Mouse (Mus musculus) CD8-positive naive resting alpha-beta T cell, adult 2 months (primary cell): ENCODE measurements around the gene Tax1bp3.
A peak's percentile ranks its signal among the peaks of the same experiment; 100 is the strongest.

Experiments used
- DNase-seq, 2 experiments: peaks; one replicate each; pipeline ENCODE4 v3.0.0; 2022; ENCODE audit warnings: low read depth in 2 of 2, low spot score in 2 of 2

Tax1bp3 gene

DNA sequence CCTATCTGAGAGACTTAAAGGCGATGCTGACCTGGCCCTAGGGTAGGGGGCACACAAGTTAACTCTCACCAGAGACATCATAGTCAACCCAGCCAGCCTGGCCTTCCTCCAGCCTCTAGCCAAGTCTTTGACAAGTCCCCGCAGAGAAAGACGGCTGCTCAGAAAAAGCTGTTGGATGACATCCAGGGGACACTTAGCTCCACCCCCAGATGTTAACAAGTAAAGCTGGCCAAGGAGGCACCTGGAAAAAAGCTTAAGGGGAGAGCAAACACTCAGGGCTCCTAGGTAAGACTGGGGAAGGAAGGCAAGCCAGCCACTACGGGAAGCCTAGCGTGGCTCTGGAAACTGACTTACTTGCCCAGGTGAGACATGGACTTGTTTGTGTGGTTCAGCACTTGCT, 4.7 kb upstream of the Tax1bp3 start:
- DNase-seq, result no peak

DNA sequence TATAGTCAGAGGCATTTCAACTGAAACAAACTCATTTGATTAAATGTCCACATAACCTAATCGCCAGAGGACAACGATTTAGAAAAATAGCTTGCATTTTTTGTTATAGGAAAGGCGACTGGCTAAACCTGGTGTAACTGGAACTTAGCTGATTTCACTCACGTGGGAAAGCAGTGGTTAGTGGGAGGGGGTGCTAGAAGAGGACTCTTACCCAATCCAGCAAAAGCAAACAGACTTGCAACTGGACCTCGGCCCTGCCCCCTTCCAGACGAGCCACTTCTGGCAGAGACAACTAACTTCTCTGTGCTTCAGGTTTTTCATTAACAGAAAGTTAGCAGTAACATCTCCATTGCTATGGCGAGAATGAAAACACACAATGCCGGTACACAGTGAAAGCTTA, 1.3 kb upstream of the Tax1bp3 start:
- DNase-seq, result no peak

DNA sequence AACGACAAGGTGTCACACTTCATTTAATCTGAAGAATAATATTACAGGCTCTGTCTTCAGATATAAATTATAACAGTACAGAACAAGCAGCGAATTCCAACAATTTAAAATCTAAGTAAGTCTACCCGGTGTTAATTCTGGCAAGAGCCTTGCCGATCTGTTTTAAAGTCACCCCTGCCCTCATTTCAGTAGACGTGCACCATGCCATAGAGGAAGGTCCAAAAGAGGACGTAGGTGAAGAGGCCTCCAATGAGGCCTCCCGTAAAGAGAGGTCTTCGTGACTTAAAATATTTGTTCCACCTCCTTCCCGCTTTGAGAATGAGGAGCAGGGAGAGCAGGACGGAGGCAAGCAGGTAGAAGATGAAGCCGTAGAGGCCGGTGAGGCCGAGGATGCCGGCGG, 697 bp upstream of the Tax1bp3 start:
- DNase-seq, result no peak

DNA sequence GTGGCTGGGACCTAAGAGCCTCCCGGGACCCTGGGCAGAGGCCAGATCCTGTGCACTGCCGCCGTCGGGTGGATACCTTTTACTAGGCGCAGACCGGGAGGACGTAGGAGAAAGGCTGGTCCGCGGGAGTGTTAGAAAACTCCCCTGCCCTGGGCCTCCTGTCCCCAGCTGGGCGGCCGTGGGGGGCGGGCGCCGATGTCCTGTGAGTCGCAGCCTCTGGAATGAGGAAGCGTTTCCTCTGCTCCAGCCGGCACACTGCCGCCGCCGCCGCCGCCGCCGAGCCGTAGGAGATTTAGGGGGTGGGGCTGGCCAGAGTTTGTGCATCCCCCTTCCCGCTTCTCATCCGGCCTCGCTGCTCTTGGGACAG, 609 bp downstream of the Tax1bp3 start:
- DNase-seq, result no peak

DNA sequence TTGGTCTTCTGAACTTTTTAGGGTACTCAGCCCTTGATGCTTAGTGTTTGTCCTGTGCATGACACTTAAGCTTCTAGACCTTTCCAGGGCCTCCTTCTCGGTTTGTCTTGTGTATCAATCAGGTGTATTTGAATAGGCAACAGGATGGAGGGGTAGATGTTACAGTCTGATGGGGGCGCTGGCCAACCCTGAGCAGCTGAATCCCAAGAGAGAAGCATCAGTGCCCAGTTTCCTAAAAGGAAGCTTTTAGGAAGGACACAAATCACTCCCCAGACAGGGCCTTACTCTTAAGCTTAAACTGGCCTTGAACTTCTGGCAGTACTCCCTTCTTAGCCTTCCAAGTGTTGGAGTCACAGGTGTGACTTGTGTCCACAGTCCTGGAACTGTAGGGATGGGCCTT, 1.0 kb downstream of the Tax1bp3 start:
- DNase-seq, result no peak

DNA sequence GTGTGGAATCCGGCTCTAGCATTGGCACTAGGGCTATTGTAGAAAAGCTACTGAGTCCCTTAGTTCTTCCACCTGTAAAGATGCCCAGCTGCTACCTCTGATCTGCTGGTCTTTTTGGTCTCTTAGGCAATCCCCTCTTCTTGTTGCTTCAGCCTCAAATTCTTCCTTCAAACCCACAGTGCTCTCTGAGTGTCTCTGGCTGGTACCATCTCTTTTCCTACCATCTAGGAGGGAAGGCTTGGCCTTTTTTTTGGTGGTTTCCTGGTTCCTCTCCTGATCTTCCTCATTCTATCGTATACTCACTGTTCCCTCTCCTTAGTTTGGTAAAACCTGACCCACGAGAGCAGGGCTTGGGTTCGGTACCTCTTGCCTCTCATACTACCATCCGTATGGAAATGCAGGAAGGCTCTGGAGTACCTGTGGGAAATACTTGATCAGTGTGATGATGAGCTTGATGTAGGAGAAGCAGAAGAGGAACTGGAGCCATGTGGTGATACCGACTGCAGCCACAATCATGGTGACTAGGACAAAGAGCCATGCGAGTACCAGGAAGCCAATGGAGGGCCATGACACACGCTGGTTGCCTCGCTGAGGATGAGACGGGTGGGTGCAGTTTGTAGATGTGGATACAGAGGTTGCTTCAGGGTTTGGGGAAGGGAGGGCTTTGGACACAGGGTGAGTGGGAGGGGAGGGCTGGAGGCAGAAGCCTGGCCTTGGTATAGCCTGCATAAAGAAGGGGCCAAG, 9.2 kb downstream of the Tax1bp3 start:
- no peak for DNase-seq

DNA sequence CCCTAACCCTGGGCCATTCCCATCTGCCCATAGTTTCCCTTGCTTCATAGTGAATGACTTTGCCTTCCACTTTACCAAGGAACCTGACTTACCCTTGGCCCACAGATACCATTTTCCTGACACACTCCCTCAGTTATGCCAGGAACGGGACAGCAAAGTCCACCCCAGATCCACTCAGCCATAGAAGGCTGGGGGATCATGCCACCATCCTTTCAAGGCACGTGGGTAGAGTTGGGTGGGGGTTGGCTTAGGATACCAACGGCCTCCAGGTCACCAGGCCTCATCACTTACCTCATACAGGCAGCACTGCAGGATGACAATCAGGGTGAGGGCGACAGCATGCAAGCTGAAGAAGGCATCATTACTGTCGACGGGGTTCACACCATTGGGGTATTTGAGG, 10.3 kb downstream of the Tax1bp3 start:
- DNase-seq, result no peak

DNA sequence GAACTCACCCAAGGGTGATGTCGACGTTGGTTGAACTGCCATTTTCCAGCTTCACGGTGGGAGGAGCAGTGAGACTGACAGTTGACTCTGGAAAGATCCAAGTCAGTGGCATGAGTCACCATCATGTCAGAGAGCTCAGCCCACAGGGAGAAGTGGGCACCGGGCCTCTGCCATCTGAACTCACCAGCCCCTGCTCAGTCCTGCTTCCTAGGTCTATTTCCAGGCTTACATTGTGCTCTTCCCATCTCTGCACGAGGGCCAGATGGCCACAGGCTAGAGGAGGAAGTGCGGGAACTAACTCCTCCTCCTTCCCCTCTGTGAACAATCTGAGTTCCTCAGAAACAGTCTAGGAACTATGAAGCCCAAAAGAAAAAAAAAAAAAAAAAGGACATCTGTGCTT, 16.2 kb downstream of the Tax1bp3 start:
- no peak for DNase-seq

DNA sequence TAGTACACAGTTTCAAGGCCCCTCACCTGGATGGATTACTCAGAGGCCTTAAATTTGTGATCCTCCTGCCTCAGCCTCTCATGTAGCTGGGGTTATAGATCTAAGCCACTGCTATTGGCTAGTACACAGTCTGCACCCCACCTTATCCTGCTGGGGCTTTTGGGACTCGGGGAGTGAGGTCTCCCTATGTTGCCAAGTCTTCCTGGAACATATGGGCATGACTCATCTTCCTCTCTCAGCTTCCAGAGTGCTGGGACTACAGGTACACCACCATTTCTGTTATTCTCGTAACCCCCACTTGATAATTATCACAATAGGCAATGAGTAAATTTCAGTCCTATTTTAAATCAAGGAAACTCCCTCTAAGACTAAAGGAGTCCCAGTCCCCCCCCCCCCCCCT, 17.6 kb downstream of the Tax1bp3 start:
- no peak for DNase-seq

DNA sequence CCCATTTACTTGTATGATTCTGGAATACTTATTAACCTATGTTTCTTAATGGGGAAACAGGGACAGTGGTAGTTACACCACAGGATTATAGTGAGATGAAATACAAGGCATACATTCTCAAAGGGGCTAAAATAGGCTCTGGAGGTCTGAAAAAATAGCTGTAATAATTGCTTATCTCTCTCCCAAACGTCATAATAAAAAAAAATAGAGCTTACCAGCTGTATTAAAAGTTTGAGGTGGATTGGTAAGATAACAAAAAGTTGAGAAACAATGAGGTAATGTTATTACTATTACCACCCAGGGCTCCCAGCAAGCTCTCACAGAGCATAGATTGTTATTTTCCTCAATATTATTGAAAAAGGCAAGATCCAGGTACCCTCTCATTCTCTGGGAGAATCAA, 21.3 kb downstream of the Tax1bp3 start:
- no peak for DNase-seq

DNA sequence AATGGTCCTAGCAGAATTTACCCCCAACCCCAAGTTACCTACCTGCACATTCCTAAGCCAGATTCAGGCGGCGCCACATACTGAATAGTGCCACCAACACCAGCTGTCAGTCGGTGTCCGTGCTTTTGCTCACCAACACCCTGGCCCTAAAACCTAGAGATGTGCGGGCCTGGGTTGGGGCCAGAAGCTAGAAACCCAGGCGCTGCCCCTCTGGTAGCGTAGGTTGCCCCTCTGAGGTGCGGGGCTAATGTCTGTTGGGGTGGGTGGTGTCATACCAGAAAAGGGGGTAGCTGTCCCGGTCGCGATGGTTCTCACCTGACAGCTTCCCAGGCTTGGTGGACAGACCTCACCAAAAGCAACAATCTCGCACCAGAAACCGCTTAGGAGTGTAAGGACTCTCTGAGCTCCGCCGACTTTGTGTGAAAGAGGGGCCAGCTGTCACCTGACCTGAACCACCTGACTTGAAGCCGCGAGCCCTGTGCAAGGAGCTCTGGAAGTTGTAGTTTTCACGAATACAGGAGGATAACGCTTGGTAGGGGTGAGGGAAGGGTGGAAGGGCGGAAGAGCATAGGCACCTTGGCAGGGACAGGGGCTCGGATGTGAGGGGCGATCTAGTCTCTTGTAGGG, 21.8 kb downstream of the Tax1bp3 start, which contains the start of gene Ctns:
Ctns (minus strand) TSS at position 440 of the 627 bp plus-strand sequence.
- DNase-seq, result peak in 1 of 2 experiments; percentile 73

DNA sequence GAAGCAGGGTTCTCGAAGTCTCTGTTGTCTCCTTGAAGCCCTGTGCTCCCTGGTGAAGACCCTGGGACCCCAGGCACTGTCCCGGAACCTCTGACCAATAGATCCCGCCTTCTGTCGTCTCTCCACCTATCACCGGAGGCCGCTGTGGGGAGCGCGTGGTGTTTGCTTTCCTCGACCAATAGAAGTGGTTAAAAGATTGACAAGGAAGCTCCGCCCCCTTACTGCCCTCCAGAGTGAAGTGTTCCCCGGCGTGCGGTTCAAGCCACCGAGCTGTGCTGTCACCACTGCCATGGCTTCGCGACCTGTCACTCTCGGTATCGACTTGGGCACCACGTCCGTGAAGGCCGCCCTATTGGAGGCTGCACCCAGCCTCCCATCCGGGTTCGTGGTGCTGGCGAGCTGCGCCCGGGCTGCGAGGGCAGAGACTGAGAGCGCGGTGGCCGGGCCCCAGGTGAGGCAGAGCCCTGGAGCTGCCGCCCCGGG, 22.4 kb downstream of the Tax1bp3 start, which contains the start of gene Shpk:
Shpk (plus strand) TSS at position 231 of the 483 bp plus-strand sequence.
- peak; percentile 88 to 95 for DNase-seq

DNA sequence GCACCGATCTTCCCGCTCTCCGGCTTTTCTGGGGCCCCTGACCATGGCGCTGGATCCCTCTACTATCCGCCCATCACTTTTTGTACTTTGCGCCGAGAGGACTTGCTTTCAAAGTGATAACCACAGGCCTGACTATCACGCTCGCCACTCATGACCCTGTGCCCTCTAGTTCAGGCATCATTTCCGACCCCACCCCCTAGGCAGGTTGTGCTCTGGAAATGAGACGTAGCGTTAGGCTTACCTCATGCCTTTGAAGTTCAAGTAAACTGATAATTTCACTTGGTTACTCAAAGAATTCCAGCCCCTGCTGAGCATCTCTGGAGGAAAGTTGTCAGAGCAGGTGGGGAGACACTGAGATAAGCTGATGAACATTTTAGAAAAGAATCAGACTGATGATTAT, 23.0 kb downstream of the Tax1bp3 start:
- DNase-seq, result peak; percentile 41 to 44

DNA sequence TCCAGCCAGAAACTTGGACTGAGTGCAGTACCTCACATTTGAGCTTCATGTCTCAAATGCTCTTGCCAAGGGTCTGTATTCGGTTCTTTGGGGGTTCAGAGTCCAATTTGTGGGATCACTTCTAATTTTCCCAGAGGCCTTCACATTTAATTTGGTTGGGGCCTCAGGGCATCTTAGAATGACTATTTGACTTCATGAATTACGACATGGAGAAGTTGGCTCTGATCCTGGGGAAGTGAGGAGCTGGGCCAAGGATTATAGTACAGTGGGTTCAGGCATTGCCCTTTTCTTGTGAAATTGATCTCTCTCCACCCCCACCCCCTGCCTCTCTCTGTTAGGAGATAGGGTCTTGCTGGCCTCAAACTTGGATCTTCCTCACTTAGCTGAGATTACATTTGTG, 24.1 kb downstream of the Tax1bp3 start:
- DNase-seq, result no peak

DNA sequence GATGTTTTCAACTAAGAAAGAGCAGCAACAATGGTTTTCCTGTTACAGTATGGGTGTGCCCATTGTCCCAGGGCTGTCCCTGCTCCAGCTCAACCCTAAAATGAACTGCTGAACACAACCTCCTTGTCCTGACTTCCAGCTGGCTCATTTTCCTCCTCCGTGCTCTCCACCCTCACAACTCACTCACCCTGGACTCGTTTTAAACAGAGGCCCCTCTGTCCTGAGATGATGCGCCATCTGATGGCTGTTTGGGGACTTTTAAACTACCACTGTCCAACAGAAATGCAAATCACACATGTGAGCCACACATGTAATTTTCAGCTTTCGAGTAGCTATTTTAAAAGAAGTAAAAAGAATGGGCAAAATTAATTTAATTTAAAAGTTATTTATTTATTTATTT, 24.7 kb downstream of the Tax1bp3 start:
- no peak for DNase-seq

DNA sequence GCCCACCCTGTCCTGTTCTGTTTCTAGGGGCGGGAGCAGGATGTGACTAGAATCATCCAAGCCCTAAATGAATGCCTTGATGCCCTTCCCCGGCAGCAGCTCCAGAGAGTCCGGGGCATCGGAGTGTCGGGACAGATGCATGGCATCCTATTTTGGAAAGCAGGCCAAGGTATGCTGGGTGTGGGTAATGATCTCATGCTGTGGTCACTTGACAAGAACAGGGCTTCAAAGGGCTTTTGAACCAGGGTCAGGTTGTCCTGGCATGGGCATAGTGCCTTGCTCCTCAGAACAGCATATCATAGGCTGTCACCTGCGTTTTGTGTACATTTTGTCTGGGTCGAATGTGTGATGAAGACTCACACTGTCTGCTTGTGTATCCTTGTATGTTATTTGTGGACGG, 27.0 kb downstream of the Tax1bp3 start:
- no peak for DNase-seq

DNA sequence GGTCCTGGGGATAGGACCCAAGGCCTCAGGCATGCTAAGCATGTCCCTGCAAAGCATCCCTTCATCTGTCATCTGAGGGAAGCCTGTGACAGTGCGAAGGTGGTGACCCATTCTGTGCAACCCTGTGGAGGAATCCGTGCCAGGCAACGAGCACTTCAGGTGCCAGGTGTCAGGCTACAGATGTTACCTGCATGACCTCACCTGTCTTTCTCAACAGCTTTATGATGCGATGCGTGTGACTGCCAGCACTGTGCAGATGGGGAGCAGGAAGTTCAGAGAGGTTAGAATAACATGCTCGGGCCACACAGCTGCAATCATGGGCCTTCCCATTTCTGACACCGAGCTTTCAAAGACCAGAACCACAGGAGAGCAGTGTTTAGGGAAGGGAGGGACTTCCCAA, 28.3 kb downstream of the Tax1bp3 start:
- DNase-seq, result no peak

DNA sequence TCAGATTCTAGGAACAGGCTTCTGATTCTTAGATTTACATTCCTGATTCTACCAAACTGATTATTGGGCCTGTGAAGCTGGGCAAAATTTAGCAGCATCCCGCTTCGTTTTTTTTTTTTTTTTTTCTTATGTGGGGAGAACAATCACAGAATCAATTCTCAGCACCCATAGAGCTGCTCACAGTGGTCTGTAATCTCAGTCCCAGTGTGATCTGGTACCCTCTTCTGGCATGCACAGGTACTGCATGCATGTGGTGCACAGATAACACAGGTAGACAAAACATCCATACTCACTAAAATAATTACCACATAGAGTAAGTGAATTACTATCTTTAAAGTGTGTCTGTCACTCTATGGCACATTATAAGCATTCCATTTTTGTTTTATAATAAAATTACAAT, 30.7 kb downstream of the Tax1bp3 start:
- DNase-seq, result no peak

DNA sequence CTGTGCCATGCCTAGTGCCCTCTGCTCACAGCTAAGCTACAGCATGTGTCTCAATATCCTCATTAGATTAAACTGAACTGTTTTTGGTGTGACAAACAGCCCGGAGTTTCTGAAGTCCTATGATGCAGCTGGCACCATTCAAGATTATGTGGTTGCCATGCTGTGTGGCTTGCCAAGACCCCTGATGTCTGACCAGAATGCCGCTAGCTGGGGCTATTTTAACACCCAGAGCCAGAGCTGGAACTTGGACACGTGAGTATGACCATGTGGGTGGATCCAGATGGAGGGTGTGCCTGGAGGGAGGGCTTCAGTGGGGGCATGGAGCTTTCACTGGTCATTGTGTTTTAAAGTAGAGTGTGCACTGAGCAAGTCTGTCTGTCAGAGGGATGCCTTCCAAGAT, 37.1 kb downstream of the Tax1bp3 start:
- no peak for DNase-seq

DNA sequence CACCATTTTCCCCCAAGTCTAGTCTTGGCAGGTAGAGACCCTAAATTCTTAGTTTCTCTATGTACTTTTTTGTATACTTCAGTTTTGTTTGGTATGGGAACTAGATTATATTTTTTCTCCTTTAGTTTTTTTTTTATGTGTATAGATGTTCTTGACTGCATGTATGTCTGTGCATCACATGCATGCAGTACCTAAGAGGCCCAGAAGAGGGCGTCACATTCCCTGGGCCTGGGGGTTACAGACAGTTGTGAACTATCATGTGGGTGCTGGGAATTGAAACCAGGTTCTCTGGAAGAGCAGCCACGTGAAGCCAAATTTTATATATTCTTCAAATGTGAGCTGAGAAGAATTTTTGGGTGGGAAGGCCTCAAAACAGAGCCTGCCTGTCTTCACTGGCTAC, 42.8 kb downstream of the Tax1bp3 start:
- DNase-seq, result no peak

DNA sequence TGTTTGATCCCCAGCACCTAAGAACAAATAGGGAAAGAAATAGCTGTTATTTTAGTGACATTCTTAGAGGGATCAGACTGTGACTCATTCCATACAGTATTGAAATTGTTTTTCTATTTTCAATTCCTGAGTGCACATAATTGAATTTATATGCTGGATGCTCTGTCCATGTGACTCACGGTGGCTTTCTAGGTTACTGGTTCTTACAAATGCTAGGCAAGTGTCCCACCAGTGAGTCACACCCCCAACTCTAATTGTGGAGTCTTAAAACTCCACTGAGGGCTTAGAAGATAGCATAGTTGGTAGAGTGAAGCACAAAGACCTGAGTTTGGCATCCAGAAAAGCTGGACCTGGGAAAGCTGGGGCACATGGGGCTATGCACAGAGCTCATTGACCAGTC, 43.8 kb downstream of the Tax1bp3 start:
- DNase-seq, result no peak

DNA sequence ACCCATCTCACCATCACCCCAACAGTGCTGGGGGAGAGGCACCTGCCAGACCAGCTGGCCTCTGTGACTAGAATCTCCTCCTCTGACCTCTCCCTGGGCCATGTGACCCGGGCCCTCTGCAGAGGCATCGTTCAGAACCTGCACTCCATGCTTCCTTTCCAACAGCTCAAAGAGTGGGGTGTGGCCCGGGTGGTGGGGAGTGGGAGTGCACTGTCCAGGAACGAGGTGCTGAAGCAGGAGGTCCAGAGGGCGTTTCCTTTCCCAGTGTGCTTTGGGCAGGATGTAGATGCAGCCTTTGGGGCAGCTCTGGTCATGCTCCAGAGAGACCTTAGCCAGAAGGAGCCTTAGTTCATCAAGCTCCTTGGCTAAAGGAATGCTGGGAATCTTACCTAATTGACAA, 46.0 kb downstream of the Tax1bp3 start:
- no peak for DNase-seq

DNA sequence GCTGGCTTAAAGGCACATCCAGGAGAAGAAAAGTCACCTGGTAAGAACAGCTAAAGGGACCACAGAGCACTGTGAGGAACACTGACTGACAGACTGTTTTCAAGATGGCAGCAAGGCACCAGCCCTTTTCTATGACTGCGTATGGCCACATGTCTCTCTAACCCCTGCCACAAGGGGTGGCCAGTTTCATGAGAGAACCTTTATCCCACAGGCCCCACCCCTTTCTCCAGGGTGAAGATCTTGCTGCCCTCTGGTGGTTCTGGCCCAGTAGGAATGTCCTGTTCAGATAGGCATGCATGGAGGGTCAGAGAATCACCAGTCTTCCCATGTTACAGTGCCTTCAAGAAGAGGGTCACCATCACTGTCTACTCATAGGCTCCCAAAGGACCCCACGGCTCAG, 47.1 kb downstream of the Tax1bp3 start:
- no peak for DNase-seq
